Mouse (Mus musculus): ENCODE results near the gene Pik3r2. TPM values are rescaled to one million over a fixed set of nuclear protein-coding genes. Genes with fewer than 3 reads are reported as not detected.
A peak's percentile ranks its signal among the peaks of the same experiment; 100 is the strongest.

Gene Pik3r2
- polyA plus RNA-seq, 1 experiment from 2014 or later, result 145 TPM

GRCm38 (mm10) chr8:70812885-70813284, 36.4 kb upstream of the Pik3r2 start:
- WGBS, result 78% methylated on average over 4 of the region's 4 CpGs
- H3K9me3 ChIP-seq (ENCODE audit: control insufficient read depth, low read length), result no peaks in the 10 kb centered on the region
- no peak overlapping the region for H3K4me3 ChIP-seq (replicated peaks; ENCODE audit: low read length)
- no peak overlapping the region for H3K9ac ChIP-seq (replicated peaks; ENCODE audit: low read depth, low read length)
- H3K4me1 ChIP-seq (replicated peaks; ENCODE audit: control insufficient read depth, insufficient read depth, low read length), result peaks cover 2% of the 10 kb centered on the region; the same call in 1 of the 2 replicates
- H3K27me3 ChIP-seq (replicated peaks; ENCODE audit: control insufficient read depth, insufficient read depth, low read length), result peaks cover 12% of the 10 kb centered on the region
- no peaks in the 10 kb centered on the region for H3K36me3 ChIP-seq (ENCODE audit: control insufficient read depth, insufficient read depth)
- no peak overlapping the region for H3K27ac ChIP-seq (ENCODE audit: low read length)
- no peak for ATAC-seq
- H3K4me2 ChIP-seq (ENCODE audit: low read length), result no peak overlapping the region

- Histone ChIP-seq H3K36me3 (ENCODE audit: control insufficient read depth, insufficient read depth) (no peaks in the 10 kb centered on the region), H3K9me3 (ENCODE audit: control insufficient read depth, low read length) (no peaks in the 10 kb centered on the region), H3K9ac (replicated peaks; ENCODE audit: low read depth, low read length) (no peak overlapping the region), H3K27ac (ENCODE audit: low read length) (no peak overlapping the region), H3K27me3 (replicated peaks; ENCODE audit: control insufficient read depth, insufficient read depth, low read length) (peaks cover 9% of the 10 kb centered on the region), H3K4me2 (ENCODE audit: low read length) (no peak overlapping the region), H3K4me1 (replicated peaks; ENCODE audit: control insufficient read depth, insufficient read depth, low read length) (peaks cover 2% of the 10 kb centered on the region; the same call in 1 of the 2 replicates), H3K4me3 (replicated peaks; ENCODE audit: low read length) (no peak overlapping the region)
- WGBS, result 44% methylated on average over 4 of the region's 4 CpGs
- ATAC-seq, result no peak
These were observed 35.5 kb upstream of the Pik3r2 start for GRCm38 (mm10) chr8:70812055-70812454.

GRCm38 (mm10) chr8:70810962-70811680, 34.6 kb upstream of the Pik3r2 start:
- no peaks in the 10 kb centered on the region for H3K4me1 ChIP-seq (replicated peaks; ENCODE audit: control insufficient read depth, insufficient read depth, low read length)
- peaks cover 2% of the 10 kb centered on the region; the same call in 1 of the 2 replicates for H3K27me3 ChIP-seq (replicated peaks; ENCODE audit: control insufficient read depth, insufficient read depth, low read length)
- no peak overlapping the region for H3K4me2 ChIP-seq (ENCODE audit: low read length)
- H3K9ac ChIP-seq (replicated peaks; ENCODE audit: low read depth, low read length), result no peak overlapping the region
- H3K36me3 ChIP-seq (ENCODE audit: control insufficient read depth, insufficient read depth), result no peaks in the 10 kb centered on the region
- H3K27ac ChIP-seq (ENCODE audit: low read length), result no peak overlapping the region
- ATAC-seq, result no peak
- H3K4me3 ChIP-seq (replicated peaks; ENCODE audit: low read length), result no peak overlapping the region
- no peaks in the 10 kb centered on the region for H3K9me3 ChIP-seq (ENCODE audit: control insufficient read depth, low read length)
- 75% methylated on average over 20 of the region's 20 CpGs for WGBS

- no peak overlapping the region for H3K27ac ChIP-seq (ENCODE audit: low read length)
- no peak overlapping the region for H3K4me2 ChIP-seq (ENCODE audit: low read length)
- H3K9me3 ChIP-seq (ENCODE audit: control insufficient read depth, low read length), result no peaks in the 10 kb centered on the region
- peaks cover 7% of the 10 kb centered on the region for H3K4me1 ChIP-seq (replicated peaks; ENCODE audit: control insufficient read depth, insufficient read depth, low read length)
- no peak overlapping the region for H3K4me3 ChIP-seq (replicated peaks; ENCODE audit: low read length)
- WGBS, result 77% methylated on average over 8 of the region's 8 CpGs
- ATAC-seq, result no peak
- H3K9ac ChIP-seq (replicated peaks; ENCODE audit: low read depth, low read length), result no peak overlapping the region
- H3K36me3 ChIP-seq (ENCODE audit: control insufficient read depth, insufficient read depth), result no peaks in the 10 kb centered on the region
- H3K27me3 ChIP-seq (replicated peaks; ENCODE audit: control insufficient read depth, insufficient read depth, low read length), result peaks cover 4% of the 10 kb centered on the region; the same call in 1 of the 2 replicates
These were observed 32.6 kb upstream of the Pik3r2 start for GRCm38 (mm10) chr8:70808955-70809701.

GRCm38 (mm10) chr8:70808239-70808638, 31.7 kb upstream of the Pik3r2 start, which contains the start of gene Il12rb1:
TSS of gene Il12rb1 (plus strand) at chr8:70808449.
- Histone ChIP-seq H3K27me3 (replicated peaks; ENCODE audit: control insufficient read depth, insufficient read depth, low read length) (peaks cover 12% of the 10 kb centered on the region), H3K27ac (ENCODE audit: low read length) (no peak within 1 kb of the TSS), H3K4me1 (replicated peaks; ENCODE audit: control insufficient read depth, insufficient read depth, low read length) (peaks cover 14% of the 10 kb centered on the region), H3K4me2 (ENCODE audit: low read length) (no peak within 1 kb of the TSS), H3K9me3 (ENCODE audit: control insufficient read depth, low read length) (no peaks in the 10 kb centered on the region), H3K36me3 (ENCODE audit: control insufficient read depth, insufficient read depth) (no peaks in the 10 kb centered on the region), H3K4me3 (replicated peaks; ENCODE audit: low read length) (no peak within 1 kb of the TSS), H3K9ac (replicated peaks; ENCODE audit: low read depth, low read length) (no peak within 1 kb of the TSS)
- no peak for ATAC-seq
- WGBS, result 55% methylated on average over 5 of the region's 5 CpGs

- Histone ChIP-seq H3K27me3 (replicated peaks; ENCODE audit: control insufficient read depth, insufficient read depth, low read length) (peaks cover 14% of the 10 kb centered on the region), H3K4me2 (ENCODE audit: low read length) (no peak overlapping the region), H3K4me3 (replicated peaks; ENCODE audit: low read length) (no peak overlapping the region), H3K27ac (ENCODE audit: low read length) (no peak overlapping the region), H3K9me3 (ENCODE audit: control insufficient read depth, low read length) (no peaks in the 10 kb centered on the region), H3K36me3 (ENCODE audit: control insufficient read depth, insufficient read depth) (no peaks in the 10 kb centered on the region), H3K4me1 (replicated peaks; ENCODE audit: control insufficient read depth, insufficient read depth, low read length) (peaks cover 14% of the 10 kb centered on the region), H3K9ac (replicated peaks; ENCODE audit: low read depth, low read length) (no peak overlapping the region)
- ATAC-seq, result no peak
- WGBS, result 50% methylated on average over 1 of the region's 1 CpGs
These were observed 30.8 kb upstream of the Pik3r2 start for GRCm38 (mm10) chr8:70807304-70807703.

- ATAC-seq, result no peak
- Histone ChIP-seq H3K9ac (replicated peaks; ENCODE audit: low read depth, low read length) (no peak overlapping the region), H3K27me3 (replicated peaks; ENCODE audit: control insufficient read depth, insufficient read depth, low read length) (peaks cover 14% of the 10 kb centered on the region), H3K36me3 (ENCODE audit: control insufficient read depth, insufficient read depth) (no peaks in the 10 kb centered on the region), H3K27ac (ENCODE audit: low read length) (no peak overlapping the region), H3K4me3 (replicated peaks; ENCODE audit: low read length) (no peak overlapping the region), H3K4me2 (ENCODE audit: low read length) (no peak overlapping the region), H3K9me3 (ENCODE audit: control insufficient read depth, low read length) (no peaks in the 10 kb centered on the region), H3K4me1 (replicated peaks; ENCODE audit: control insufficient read depth, insufficient read depth, low read length) (peaks cover 14% of the 10 kb centered on the region)
- 77% methylated on average over 4 of the region's 4 CpGs for WGBS
These were observed 30.0 kb upstream of the Pik3r2 start for GRCm38 (mm10) chr8:70806541-70806940.

GRCm38 (mm10) chr8:70804481-70805206, 28.1 kb upstream of the Pik3r2 start, which contains the start of gene Mast3:
TSS of gene Mast3 (minus strand) at chr8:70805054.
- peak within 1 kb of the TSS; percentile 58 for H3K4me3 ChIP-seq (replicated peaks; ENCODE audit: low read length)
- no peaks in the 10 kb centered on the region for H3K9me3 ChIP-seq (ENCODE audit: control insufficient read depth, low read length)
- under 1% methylated on average over 45 of the region's 45 CpGs for whole genome bisulfite sequencing
- no peak within 1 kb of the TSS for H3K27ac ChIP-seq (ENCODE audit: low read length)
- no peaks in the 10 kb centered on the region for H3K36me3 ChIP-seq (ENCODE audit: control insufficient read depth, insufficient read depth)
- peak within 1 kb of the TSS; percentile 81 for H3K4me2 ChIP-seq (ENCODE audit: low read length)
- peaks cover 23% of the 10 kb centered on the region for H3K4me1 ChIP-seq (replicated peaks; ENCODE audit: control insufficient read depth, insufficient read depth, low read length)
- peak; percentile 90 for ATAC-seq
- peaks cover 16% of the 10 kb centered on the region for H3K27me3 ChIP-seq (replicated peaks; ENCODE audit: control insufficient read depth, insufficient read depth, low read length)
- peak within 1 kb of the TSS; percentile 59 for H3K9ac ChIP-seq (replicated peaks; ENCODE audit: low read depth, low read length)

All from forebrain, embryonic 16.5 days (tissue).